Mouse (Mus musculus) forebrain, embryonic 13.5 days (tissue): ENCODE data around the gene Urb2. TPM values are rescaled to one million over a fixed set of nuclear protein-coding genes. Genes with fewer than 3 reads are reported as not detected.

Experiments used
- ATAC-seq: fragments of 200-750 bp; cut with Nextera tagmentation; 2 replicates; pipeline ENCODE4 v1.8.0; 2017
- H3K27ac ChIP-seq: fragments of 300-500 bp; sonication (generic); 2 replicates; pipeline ENCODE4 v1.5.1; 2015; ENCODE audit warnings: inconsistent platforms, mild to moderate bottlenecking, moderate library complexity
- H3K27me3 ChIP-seq: fragments of 300-500 bp; sonication (generic); 2 replicates; pipeline ENCODE4 v1.6.1; 2015; ENCODE audit warnings: mild to moderate bottlenecking, inconsistent platforms
- H3K36me3 ChIP-seq: fragments of 300-500 bp; sonication (generic); 2 replicates; pipeline ENCODE4 v1.6.1; 2015; ENCODE audit warnings: mild to moderate bottlenecking, inconsistent platforms; ENCODE audit not compliant: poor library complexity, severe bottlenecking
- H3K4me1 ChIP-seq: fragments of 300-500 bp; sonication (generic); 2 replicates; pipeline ENCODE4 v1.6.1; 2015; ENCODE audit warnings: inconsistent platforms
- H3K4me2 ChIP-seq: fragments of 300-500 bp; sonication (generic); 2 replicates; pipeline ENCODE4 v1.6.1; 2015; ENCODE audit warnings: inconsistent platforms, mild to moderate bottlenecking, moderate library complexity
- H3K4me3 ChIP-seq: fragments of 300-500 bp; sonication (generic); 2 replicates; pipeline ENCODE4 v1.5.1; 2015; ENCODE audit warnings: mild to moderate bottlenecking, inconsistent platforms
- H3K9ac ChIP-seq: fragments of 300-500 bp; sonication (generic); 2 replicates; pipeline ENCODE4 v1.6.1; 2015; ENCODE audit warnings: mild to moderate bottlenecking, inconsistent platforms
- H3K9me3 ChIP-seq: fragments of 300-500 bp; sonication (generic); replicated peaks from 2 replicates; pipeline ENCODE4 v1.6.1; 2016; ENCODE audit warnings: inconsistent platforms
- WGBS: fragments of 180-500 bp; shearing (Covaris S2); methylation state at CpG from one replicate; pipeline ENCODE4 v1.1.7; 2015; 5-methylcytosine and 5-hydroxymethylcytosine counted together
- polyA plus RNA-seq: library from polyadenylated mRNA; unstranded; fragments of >200 nt; fragmentation: Nextera tagmentation; extraction: Ambion mirVana; gene quantifications from 2 replicates; pipeline ENCODE4 v1.2.1, GENCODE M21; 2015

The Urb2 gene
- polyA plus RNA-seq, 1 experiment from 2014 or later, result 3.2 TPM

DNA sequence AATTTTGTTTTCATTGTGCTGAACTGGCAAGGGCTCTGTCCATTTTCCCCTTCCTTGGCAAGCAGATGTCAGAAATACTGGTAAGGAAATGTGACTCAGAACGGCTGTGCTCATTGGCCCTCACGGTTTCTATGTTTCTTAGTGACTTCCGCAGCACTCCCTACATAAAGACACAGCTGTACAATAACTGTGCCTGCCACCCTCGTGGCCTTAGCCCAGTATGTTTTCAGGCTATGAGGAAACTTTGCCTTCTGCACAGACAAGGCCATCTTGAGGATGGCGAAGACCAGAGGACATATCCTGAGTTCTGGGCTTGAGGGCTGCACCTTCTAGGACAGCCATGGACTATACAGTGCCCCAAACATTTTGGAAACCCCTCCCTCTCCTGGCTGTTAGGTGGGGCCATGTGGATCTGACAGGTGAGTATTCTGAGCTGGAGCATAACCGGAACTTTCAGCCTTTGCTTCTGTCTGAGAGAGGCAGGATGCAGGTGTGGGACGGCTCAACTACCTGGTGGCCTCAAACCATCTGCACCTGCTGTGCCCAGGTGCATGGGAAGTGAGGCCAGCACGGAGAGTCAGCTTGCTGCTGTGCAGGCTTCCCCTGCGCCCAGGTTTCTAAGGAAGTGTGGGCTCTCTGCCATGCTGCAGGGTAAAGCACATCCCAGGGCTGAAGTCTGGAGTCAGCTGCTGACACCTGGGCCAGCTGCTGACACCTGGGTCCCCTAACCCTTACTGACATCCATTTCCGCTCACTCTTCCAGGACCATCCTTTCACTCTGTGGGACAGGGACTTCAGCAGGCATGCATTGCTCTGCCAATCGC, 35.7 kb downstream of the Urb2 start:
- WGBS, result 83% methylated on average over 11 of the region's 11 CpGs
- no peak for ATAC-seq
- Histone ChIP-seq H3K36me3 (no peaks in the 10 kb centered on the region), H3K9ac (no peak overlapping the region), H3K4me1 (no peaks in the 10 kb centered on the region), H3K9me3 (no peaks in the 10 kb centered on the region), H3K27ac (no peak overlapping the region), H3K4me3 (no peak overlapping the region), H3K4me2 (no peak overlapping the region), H3K27me3 (no peaks in the 10 kb centered on the region)

- no peak for ATAC-seq
- H3K4me2 ChIP-seq, result no peak overlapping the region
- WGBS, result 81% methylated on average over 4 of the region's 4 CpGs
Measured at GRCm38 (mm10) chr8:124066325-124067058, 45.2 kb downstream of the Urb2 start.

GRCm38 (mm10) chr8:124067059-124067750, 45.9 kb downstream of the Urb2 start:
- H3K36me3 ChIP-seq, result no peaks in the 10 kb centered on the region
- no peak overlapping the region for H3K27ac ChIP-seq
- H3K27me3 ChIP-seq, result 0 out of 2 replicates have a peak, but pooled peaks cover 2% of the 10 kb centered on the region
- ATAC-seq, result no peak
- WGBS, result 79% methylated on average over 4 of the region's 4 CpGs
- no peak overlapping the region for H3K4me2 ChIP-seq
- H3K9ac ChIP-seq, result no peak overlapping the region
- no peaks in the 10 kb centered on the region for H3K9me3 ChIP-seq
- H3K4me1 ChIP-seq, result peaks cover 32% of the 10 kb centered on the region
- no peak overlapping the region for H3K4me3 ChIP-seq

More at GRCm38 (mm10) chr8:124066325-124067058, 45.2 kb downstream of the Urb2 start:
- Histone ChIP-seq H3K9ac (no peak overlapping the region), H3K36me3 (no peaks in the 10 kb centered on the region), H3K27me3 (no peaks in the 10 kb centered on the region), H3K27ac (no peak overlapping the region), H3K9me3 (no peaks in the 10 kb centered on the region), H3K4me1 (peaks cover 24% of the 10 kb centered on the region), H3K4me3 (no peak overlapping the region)

GRCm38 (mm10) chr8:124070363-124071324, 49.3 kb downstream of the Urb2 start:
- Histone ChIP-seq H3K4me3 (no peak overlapping the region), H3K9ac (peak overlapping the region; percentile 21), H3K4me2 (peak overlapping the region; percentile 33), H3K36me3 (no peaks in the 10 kb centered on the region), H3K9me3 (no peaks in the 10 kb centered on the region), H3K27ac (peak overlapping the region; percentile 80), H3K27me3 (0 out of 2 replicates have a peak, but pooled peaks cover 2% of the 10 kb centered on the region), H3K4me1 (peaks cover 32% of the 10 kb centered on the region)
- ATAC-seq, result peak; percentile 83
- 19% methylated on average over 18 of the region's 18 CpGs for WGBS

DNA sequence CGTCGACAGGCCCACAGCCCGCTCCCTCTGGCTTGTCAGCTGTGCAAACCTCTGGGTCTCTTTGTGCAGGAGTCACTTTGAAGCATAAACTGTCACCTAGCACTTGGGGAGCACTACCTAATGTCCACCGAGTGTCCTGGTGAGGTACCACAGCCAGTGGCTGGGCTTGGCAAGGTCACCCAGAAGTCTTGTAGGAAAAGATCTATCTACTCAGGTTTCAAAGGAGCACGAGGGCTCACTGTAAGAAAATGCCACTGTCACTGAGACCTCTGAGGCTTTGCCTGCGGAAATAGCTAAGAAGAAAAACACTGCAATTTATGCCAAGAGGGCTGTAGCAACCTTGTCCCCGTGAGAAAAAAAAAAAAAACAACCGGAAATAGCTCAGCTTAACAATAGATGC, 54.7 kb downstream of the Urb2 start:
- Histone ChIP-seq H3K9me3 (no peaks in the 10 kb centered on the region), H3K4me3 (no peak overlapping the region), H3K4me2 (no peak overlapping the region), H3K4me1 (peaks cover 19% of the 10 kb centered on the region), H3K27me3 (0 out of 2 replicates have a peak, but pooled peaks cover 2% of the 10 kb centered on the region), H3K9ac (no peak overlapping the region), H3K27ac (0 out of 2 replicates have a peak overlapping the region, but pooled peaks have one; percentile 3), H3K36me3 (no peaks in the 10 kb centered on the region)
- no peak for ATAC-seq
- 73% methylated on average over 8 of the region's 8 CpGs for WGBS

- H3K4me3 ChIP-seq, result no peak overlapping the region
- no peaks in the 10 kb centered on the region for H3K9me3 ChIP-seq
- 57% methylated on average over 3 of the region's 3 CpGs for WGBS
- H3K27me3 ChIP-seq, result 0 out of 2 replicates have a peak, but pooled peaks cover 2% of the 10 kb centered on the region
- peaks cover 14% of the 10 kb centered on the region; the same call in 1 of the 2 replicates for H3K4me1 ChIP-seq
- ATAC-seq, result no peak
- no peak overlapping the region for H3K9ac ChIP-seq
- H3K4me2 ChIP-seq, result no peak overlapping the region
- no peak overlapping the region for H3K27ac ChIP-seq
- H3K36me3 ChIP-seq, result no peaks in the 10 kb centered on the region
Measured at GRCm38 (mm10) chr8:124076416-124076815, 55.1 kb downstream of the Urb2 start.

DNA sequence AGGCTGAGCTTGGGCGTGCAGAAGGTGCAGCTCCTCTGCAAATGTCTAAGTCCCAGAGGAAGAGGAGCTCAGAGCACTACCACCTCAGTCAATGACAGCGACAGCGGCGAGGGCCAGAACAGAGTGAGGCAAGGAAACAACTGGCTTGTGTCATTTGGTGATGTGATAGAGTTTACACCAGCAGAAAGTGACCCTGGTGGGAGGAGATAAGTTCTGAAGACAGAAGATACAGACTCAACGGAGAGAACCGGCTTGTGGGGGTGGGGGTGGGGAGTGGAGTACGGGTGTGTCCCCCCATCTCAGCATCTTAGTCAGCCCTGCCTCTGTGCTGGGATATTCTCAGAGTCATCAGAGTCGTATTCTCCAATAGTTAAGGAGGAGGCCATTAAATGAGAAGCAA, 56.1 kb downstream of the Urb2 start:
- no peak overlapping the region for H3K4me3 ChIP-seq
- ATAC-seq, result no peak
- H3K36me3 ChIP-seq, result no peaks in the 10 kb centered on the region
- H3K9ac ChIP-seq, result no peak overlapping the region
- WGBS, result 91% methylated on average over 8 of the region's 8 CpGs
- no peaks in the 10 kb centered on the region for H3K9me3 ChIP-seq
- H3K4me2 ChIP-seq, result no peak overlapping the region
- 0 out of 2 replicates have a peak, but pooled peaks cover 6% of the 10 kb centered on the region for H3K4me1 ChIP-seq
- H3K27me3 ChIP-seq, result no peaks in the 10 kb centered on the region
- H3K27ac ChIP-seq, result no peak overlapping the region

GRCm38 (mm10) chr8:124077998-124078397, 56.7 kb downstream of the Urb2 start:
- Histone ChIP-seq H3K36me3 (no peaks in the 10 kb centered on the region), H3K9ac (no peak overlapping the region), H3K4me2 (no peak overlapping the region), H3K27me3 (no peaks in the 10 kb centered on the region), H3K9me3 (no peaks in the 10 kb centered on the region), H3K4me1 (0 out of 2 replicates have a peak, but pooled peaks cover 6% of the 10 kb centered on the region), H3K27ac (no peak overlapping the region), H3K4me3 (no peak overlapping the region)
- ATAC-seq, result no peak
- 82% methylated on average over 10 of the region's 10 CpGs for WGBS

- Histone ChIP-seq H3K4me1 (0 out of 2 replicates have a peak, but pooled peaks cover 6% of the 10 kb centered on the region), H3K9me3 (no peaks in the 10 kb centered on the region), H3K27ac (no peak overlapping the region), H3K4me3 (no peak overlapping the region), H3K27me3 (no peaks in the 10 kb centered on the region), H3K36me3 (no peaks in the 10 kb centered on the region), H3K4me2 (no peak overlapping the region), H3K9ac (no peak overlapping the region)
- no peak for ATAC-seq
- WGBS, result 83% methylated on average over 7 of the region's 7 CpGs
Measured at GRCm38 (mm10) chr8:124078969-124079368, 57.7 kb downstream of the Urb2 start.

- Histone ChIP-seq H3K4me1 (0 out of 2 replicates have a peak, but pooled peaks cover 6% of the 10 kb centered on the region), H3K9ac (no peak overlapping the region), H3K27ac (no peak overlapping the region), H3K9me3 (no peaks in the 10 kb centered on the region), H3K4me2 (no peak overlapping the region), H3K4me3 (no peak overlapping the region), H3K27me3 (no peaks in the 10 kb centered on the region), H3K36me3 (no peaks in the 10 kb centered on the region)
- WGBS, result 90% methylated on average over 21 of the region's 21 CpGs
- ATAC-seq, result no peak
Measured at GRCm38 (mm10) chr8:124080467-124081326, 59.4 kb downstream of the Urb2 start.
